26 mouse cellular contexts compared by ENCODE assay signal in genomic region chr1:192105902-192106389, GRCm38 (mm10). TPM values are rescaled to one million over a fixed set of nuclear protein-coding genes. Genes with fewer than 3 reads are reported as not detected.
A peak's percentile ranks its signal among the peaks of the same experiment; 100 is the strongest.
DNase-seq lines count a peak whose midpoint lies in the region; TF ChIP-seq lines count a peak whose summit lies in the region.
"Had no signal": no experiment of that assay in that cellular context is flagged by ENCODE, and none has a peak within 500 bp of the region (broad histone marks: within the 10 kb centered on the region; RNA-seq: fewer than 3 reads in every experiment).

No protein-coding gene starts in this region.

- peaks cover 7% of the 10 kb centered on the region for H3K36me3 ChIP-seq in spleen, adult 2 months (ENCODE audit: control insufficient read depth, insufficient read depth, low read length)

- no peak for TF ChIP-seq POLR2A in spleen, adult 2 months (IDR thresholded peaks at IDR 0.05; ENCODE audit: low read depth, low read length)

- no peaks in the 10 kb centered on the region for H3K27me3 ChIP-seq in spleen, adult 2 months (ENCODE audit: control insufficient read depth, insufficient read depth, low read length)
- H3K27me3 ChIP-seq: heart, embryonic 15.5 days; liver, embryonic 15.5 days; lung, embryonic 15.5 days; midbrain, embryonic 15.5 days had no signal

- no peak overlapping the region for H3K4me3 ChIP-seq in spleen, adult 2 months (ENCODE audit: extremely low read depth, insufficient read depth, insufficient read length)
- H3K4me3 ChIP-seq: erythroblast, embryonic 14.5 days; heart, embryonic 10.5 days; heart, embryonic 15.5 days; liver, embryonic 15.5 days; lung, embryonic 15.5 days; midbrain, embryonic 10.5 days; midbrain, embryonic 15.5 days had no signal

- TF ChIP-seq CTCF in spleen, adult 2 months (IDR thresholded peaks at IDR 0.05; ENCODE audit: extremely low read depth, insufficient read depth, insufficient read length, insufficient replicate concordance) = no peak

- H3K27ac ChIP-seq in spleen, adult 2 months (ENCODE audit: insufficient read depth, low read length) = peak overlapping the region; percentile 7; the same call in 1 of the 2 replicates
- H3K27ac ChIP-seq: heart, embryonic 10.5 days; heart, embryonic 15.5 days; hindbrain, embryonic 14.5 days; kidney, postnatal 0 days; liver, embryonic 15.5 days; lung, embryonic 15.5 days; midbrain, embryonic 10.5 days; midbrain, embryonic 15.5 days had no signal

- H3K4me1 ChIP-seq in spleen, adult 2 months (ENCODE audit: control insufficient read depth, insufficient read depth, insufficient read length) = no peaks in the 10 kb centered on the region
- H3K4me1 ChIP-seq: lung, embryonic 15.5 days; midbrain, embryonic 10.5 days; midbrain, embryonic 15.5 days had no signal

- WGBS in spleen, adult 2 months = 56% methylated on average over 4 of the region's 4 CpGs

- no peak for DNase-seq in spleen, adult 2 months (ENCODE audit: low read depth in 1 of 2, low spot score in 2 of 2)
- DNase-seq in spleen, postnatal 36 days (ENCODE audit: low spot score in 2 of 2) = no peak
- peak; percentile 60 for DNase-seq in CD4-positive helper T cell, adult 2 months (ENCODE audit: low read depth, low spot score)
- DNase-seq in CD4-positive, CD25-positive, alpha-beta regulatory T cell, adult 2 months (ENCODE audit: low read depth, low spot score) = peak; percentile 62
- peak; percentile 49 for DNase-seq in induced T-regulatory cell, adult 2 months (ENCODE audit: low read depth)
- DNase-seq in kidney, adult 11 months = no peak
- no peak for DNase-seq in right cerebral cortex, postnatal 36 days (ENCODE audit: low spot score in 2 of 2)
- DNase-seq: adrenal gland, adult 2 months; adrenal gland, postnatal 36 days; B cell, adult 2 months; cerebellum, adult 18-20 months; cerebellum, postnatal 14 days; gastrocnemius, postnatal 14 days; kidney, adult 2 months; kidney, postnatal 4 days; left cerebral cortex, postnatal 4 days; right cerebral cortex, postnatal 4 days had no signal

RNA-seq across cellular contexts. Expression of gene Traf5, which starts 13.6 kb away (rescaled TPM):
- 31.0 and 32.2 TPM in 2 replicates for polyA plus RNA-seq in spleen, adult 2 months (2012; rRNA removed)

RNA-seq across cellular contexts. Expression of gene Rcor3, which starts 31.9 kb away (rescaled TPM):
- polyA plus RNA-seq in spleen, adult 2 months (2012; rRNA removed) = 16.7 and 18.9 TPM in 2 replicates

Comparison
In these comparisons a context has a peak if more than half of its experiments do, and no peak if none do; other contexts are left out.
1. DNase-seq: peak in CD4-positive helper T cell, adult 2 months (single experiment), CD4-positive, CD25-positive, alpha-beta regulatory T cell, adult 2 months (single experiment) and induced T-regulatory cell, adult 2 months (single experiment); none in spleen, adult 2 months (0 of 2), spleen, postnatal 36 days (0 of 2), kidney, adult 11 months (single experiment) and right cerebral cortex, postnatal 36 days (0 of 2).